Mouse (Mus musculus) megakaryocyte, embryonic 14.5 days (primary cell): Measurements from ENCODE around the gene Prtg. TPM values are rescaled to one million over a fixed set of nuclear protein-coding genes. Genes with fewer than 3 reads are reported as not detected.

ENCODE experiments used
- H3K27me3 ChIP-seq: replicated peaks from 2 replicates; pipeline ENCODE3; 2012; ENCODE audit warnings: inconsistent platforms
- H3K36me3 ChIP-seq: replicated peaks from 2 replicates; pipeline ENCODE3; 2012; ENCODE audit warnings: low read length, inconsistent platforms, mixed read lengths
- H3K4me1 ChIP-seq: 2 replicates; pipeline ENCODE4 v1.6.1; 2012; ENCODE audit warnings: inconsistent platforms
- H3K4me3 ChIP-seq: replicated peaks from 2 replicates; pipeline ENCODE3; 2012; ENCODE audit warnings: moderate library complexity, mild to moderate bottlenecking, inconsistent platforms
- H3K9me3 ChIP-seq: 2 replicates; pipeline ENCODE4 v1.6.1; 2012; ENCODE audit warnings: inconsistent platforms
- FLI1 ChIP-seq: IDR thresholded peaks from 2 replicates; pipeline ENCODE4 v1.6.1; 2012; ENCODE audit warnings: low read length, inconsistent platforms, mixed read lengths
- GATA1 ChIP-seq: IDR thresholded peaks from 3 replicates; pipeline ENCODE4 v1.6.1; 2012; ENCODE audit warnings: mixed read lengths, low read length, inconsistent platforms, borderline replicate concordance
- polyA plus RNA-seq: library from polyadenylated mRNA; stranded (reverse); fragments of >175 nt; gene quantifications from 2 replicates; pipeline ENCODE4 v1.2.3, GENCODE M21; 2012; ENCODE audit warnings: low replicate concordance; ENCODE audit not compliant: insufficient read depth

Prtg gene
- polyA plus RNA-seq, 1 experiment: not detected

DNA sequence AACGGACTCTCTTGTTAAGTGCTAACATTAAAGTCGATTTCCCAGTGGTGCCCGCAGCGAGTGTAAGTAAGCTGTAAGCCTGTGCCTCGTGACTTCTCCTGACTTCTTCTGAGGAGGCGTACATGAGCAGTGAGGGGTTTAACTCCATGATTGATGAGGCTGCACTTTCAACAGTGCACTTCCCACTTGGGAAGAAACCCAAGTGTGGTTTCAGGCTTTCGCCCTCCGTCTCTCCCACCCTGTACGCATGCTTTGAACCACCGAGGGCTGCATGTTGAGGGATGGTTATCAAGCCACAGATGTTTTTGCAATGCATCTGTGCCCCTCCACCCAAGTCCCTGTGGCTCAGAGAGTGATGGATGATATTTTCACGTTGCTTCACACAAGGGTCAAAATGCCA lies 71.2 kb downstream of the Prtg start:
- no peak for TF ChIP-seq GATA1
- TF ChIP-seq FLI1: no peak
- no peak overlapping the region for H3K4me3 ChIP-seq
- H3K9me3 ChIP-seq: no peaks in the 10 kb centered on the region
- H3K36me3 ChIP-seq: no peaks in the 10 kb centered on the region
- H3K4me1 ChIP-seq: peaks cover 5% of the 10 kb centered on the region; the same call in 1 of the 2 replicates
- H3K27me3 ChIP-seq: peaks cover 26% of the 10 kb centered on the region

GRCm38 (mm10) chr9:72878656-72879055 lies 72.0 kb downstream of the Prtg start:
- Histone ChIP-seq H3K36me3 (no peaks in the 10 kb centered on the region), H3K4me1 (peaks cover 5% of the 10 kb centered on the region; the same call in 1 of the 2 replicates), H3K9me3 (no peaks in the 10 kb centered on the region), H3K4me3 (no peak overlapping the region), H3K27me3 (peaks cover 27% of the 10 kb centered on the region)
- TF ChIP-seq FLI1 (no peak), GATA1 (no peak)

DNA sequence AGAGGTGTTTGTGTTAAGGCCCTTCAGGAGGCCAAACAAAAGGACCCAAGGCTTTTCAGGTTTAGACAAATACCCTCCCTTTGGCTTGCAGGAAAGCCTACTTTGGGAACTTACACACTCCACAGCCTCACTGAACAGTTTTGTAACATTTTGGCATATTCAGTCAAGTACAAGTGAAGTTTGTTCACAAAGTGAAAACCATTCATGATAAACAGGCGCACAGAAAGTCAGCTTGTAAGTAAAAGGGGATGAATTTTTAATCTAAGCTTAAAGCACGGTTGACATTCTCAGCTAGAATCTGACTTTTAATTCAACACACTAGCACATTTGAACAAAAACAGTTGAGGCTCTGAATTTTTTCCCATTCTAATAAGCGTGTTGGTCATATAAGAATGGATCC lies 72.9 kb downstream of the Prtg start:
- Histone ChIP-seq H3K4me1 (peaks cover 5% of the 10 kb centered on the region; the same call in 1 of the 2 replicates), H3K36me3 (no peaks in the 10 kb centered on the region), H3K27me3 (peaks cover 24% of the 10 kb centered on the region), H3K9me3 (no peaks in the 10 kb centered on the region), H3K4me3 (no peak overlapping the region)
- TF ChIP-seq FLI1: no peak
- no peak for TF ChIP-seq GATA1

- Histone ChIP-seq H3K4me3 (no peak overlapping the region), H3K4me1 (peaks cover 5% of the 10 kb centered on the region; the same call in 1 of the 2 replicates), H3K9me3 (no peaks in the 10 kb centered on the region), H3K27me3 (peaks cover 24% of the 10 kb centered on the region), H3K36me3 (no peaks in the 10 kb centered on the region)
- TF ChIP-seq GATA1 (no peak), FLI1 (no peak)
Measured at GRCm38 (mm10) chr9:72880225-72880960, 73.7 kb downstream of the Prtg start.

DNA sequence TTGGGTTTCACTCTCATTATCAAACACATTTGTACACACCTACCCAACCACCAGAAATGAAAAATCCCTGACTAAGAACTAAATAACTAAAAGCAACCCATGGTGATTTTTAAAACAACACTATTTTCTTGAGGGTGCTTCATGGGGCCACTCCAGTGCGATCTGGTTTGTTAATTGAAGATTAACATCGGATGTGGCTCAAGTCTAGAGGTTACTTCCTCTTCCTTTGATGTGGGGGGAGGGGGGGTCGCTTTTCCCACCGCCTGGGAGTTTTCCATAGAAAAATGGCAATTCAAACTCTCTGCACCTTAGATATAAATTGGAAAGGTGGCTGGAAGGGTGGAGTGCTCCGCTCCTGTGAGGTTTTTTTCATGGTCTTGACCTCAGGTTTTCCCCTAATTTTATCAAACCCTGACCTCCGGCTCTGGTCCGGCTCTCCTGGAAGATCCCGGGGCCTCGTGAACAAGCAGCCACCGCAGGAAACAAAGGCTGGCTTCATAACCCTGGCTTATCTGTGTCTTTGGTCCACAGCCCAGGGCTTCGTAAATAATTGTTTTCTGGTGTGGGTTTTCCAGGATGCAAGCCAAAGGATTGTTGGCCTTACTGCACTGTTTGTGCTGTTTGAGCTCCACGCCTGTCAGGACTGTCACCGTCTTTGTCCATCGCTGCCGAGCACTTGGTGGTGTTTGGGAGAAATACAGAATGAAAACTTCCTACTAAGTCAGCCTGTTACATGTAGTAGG lies 74.5 kb downstream of the Prtg start:
- H3K4me1 ChIP-seq: peaks cover 5% of the 10 kb centered on the region; the same call in 1 of the 2 replicates
- H3K27me3 ChIP-seq: peaks cover 24% of the 10 kb centered on the region
- H3K4me3 ChIP-seq: no peak overlapping the region
- TF ChIP-seq FLI1 (no peak), GATA1 (no peak)
- H3K36me3 ChIP-seq: no peaks in the 10 kb centered on the region
- H3K9me3 ChIP-seq: no peaks in the 10 kb centered on the region

DNA sequence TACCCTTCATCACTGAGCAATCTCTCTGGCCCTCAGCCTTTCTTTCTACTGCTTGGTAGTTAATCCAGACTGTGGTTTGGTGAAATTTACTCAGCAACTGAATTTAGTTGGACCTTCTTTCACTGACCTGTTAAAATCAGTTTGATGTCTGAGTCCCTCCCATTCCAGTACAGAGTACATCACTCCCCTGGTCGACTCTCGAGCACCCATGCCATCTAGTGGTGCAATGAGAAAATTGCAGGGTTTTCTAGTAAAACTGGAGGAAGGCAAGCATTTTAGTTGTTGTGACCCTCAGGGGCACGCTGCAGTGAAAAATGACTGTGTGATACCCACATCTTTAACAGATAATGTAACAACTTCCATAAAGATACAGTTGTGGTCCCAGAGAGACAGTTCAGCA lies 77.3 kb downstream of the Prtg start:
- Histone ChIP-seq H3K27me3 (peaks cover 15% of the 10 kb centered on the region), H3K36me3 (no peaks in the 10 kb centered on the region), H3K4me3 (no peak overlapping the region), H3K4me1 (peaks cover 5% of the 10 kb centered on the region; the same call in 1 of the 2 replicates), H3K9me3 (no peaks in the 10 kb centered on the region)
- TF ChIP-seq FLI1 (no peak), GATA1 (no peak)

GRCm38 (mm10) chr9:72889777-72890176 lies 83.1 kb downstream of the Prtg start:
- Histone ChIP-seq H3K27me3 (peaks cover 5% of the 10 kb centered on the region), H3K36me3 (no peaks in the 10 kb centered on the region), H3K9me3 (peaks cover under 1% of the 10 kb centered on the region; the same call in 1 of the 2 replicates), H3K4me1 (no peaks in the 10 kb centered on the region), H3K4me3 (no peak overlapping the region)
- no peak for TF ChIP-seq FLI1
- TF ChIP-seq GATA1: no peak

DNA sequence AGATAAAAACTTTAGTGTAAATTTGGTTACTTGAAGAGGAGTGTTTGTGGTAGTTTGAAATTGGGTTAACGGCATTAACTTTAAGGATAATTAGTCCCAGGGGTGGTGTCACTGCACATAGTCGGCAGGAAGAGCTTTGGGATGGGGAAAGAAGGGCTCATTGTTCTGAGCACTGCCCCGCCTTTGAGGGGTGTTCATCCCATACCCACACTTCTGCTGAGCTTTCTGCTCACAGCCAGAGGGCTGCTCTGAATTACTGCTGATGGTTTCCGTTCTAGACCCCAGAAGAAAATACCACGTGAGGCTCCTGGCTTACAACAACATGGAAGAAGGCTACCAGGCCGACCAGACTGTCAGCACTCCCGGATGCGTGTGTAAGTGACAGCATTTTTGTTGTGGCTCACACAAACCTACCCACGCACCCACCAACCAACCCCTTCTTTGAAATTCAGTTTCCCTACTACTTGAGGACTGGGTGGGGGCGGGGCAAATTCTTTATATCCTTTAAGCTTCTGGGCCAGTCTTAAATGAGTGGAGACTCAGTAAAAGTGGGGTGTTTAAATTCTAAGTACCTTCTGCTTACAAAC lies 83.9 kb downstream of the Prtg start:
- no peak overlapping the region for H3K4me3 ChIP-seq
- H3K4me1 ChIP-seq: no peaks in the 10 kb centered on the region
- no peaks in the 10 kb centered on the region for H3K36me3 ChIP-seq
- peaks cover 5% of the 10 kb centered on the region for H3K27me3 ChIP-seq
- no peak for TF ChIP-seq GATA1
- no peak for TF ChIP-seq FLI1
- peaks cover 5% of the 10 kb centered on the region; the same call in 1 of the 2 replicates for H3K9me3 ChIP-seq

DNA sequence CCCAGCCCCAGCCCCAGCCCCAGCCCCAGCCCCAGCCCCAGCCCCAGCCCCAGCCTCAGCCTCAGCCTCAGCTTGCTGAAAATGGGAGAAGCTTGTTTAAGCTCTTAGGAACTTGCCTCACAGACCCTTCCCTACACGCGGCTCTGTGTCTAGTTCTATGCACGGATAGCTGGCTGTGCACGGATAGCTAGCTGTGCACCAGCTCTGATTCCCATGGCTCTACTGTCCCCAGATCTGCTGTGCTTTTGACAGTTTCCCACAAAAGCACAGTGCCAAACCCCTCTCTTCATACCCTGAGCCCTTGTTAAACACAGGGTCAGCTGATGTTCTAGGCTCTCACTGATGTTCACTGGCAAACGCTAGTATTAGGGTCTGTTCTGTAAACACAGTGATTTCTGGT lies 86.1 kb downstream of the Prtg start:
- Histone ChIP-seq H3K4me3 (no peak overlapping the region), H3K36me3 (no peaks in the 10 kb centered on the region), H3K9me3 (peaks cover 5% of the 10 kb centered on the region; the same call in 1 of the 2 replicates), H3K27me3 (peaks cover 3% of the 10 kb centered on the region), H3K4me1 (no peaks in the 10 kb centered on the region)
- TF ChIP-seq GATA1: no peak
- TF ChIP-seq FLI1: no peak
